Mouse (Mus musculus) forebrain, embryonic 12.5 days (tissue): ENCODE results near the gene Lrrc8b. TPM values are rescaled to one million over a fixed set of nuclear protein-coding genes. Genes with fewer than 3 reads are reported as not detected.

Experiments
- ATAC-seq: fragments of 200-750 bp; cut with Nextera tagmentation; 2 replicates; pipeline ENCODE4 v1.8.0; 2017; ENCODE audit warnings: moderate TSS enrichment; ENCODE audit not compliant: low FRiP score
- H3K27ac ChIP-seq: fragments of 300-500 bp; sonication (generic); 2 replicates; pipeline ENCODE4 v1.5.1; 2016; ENCODE audit warnings: mild to moderate bottlenecking
- H3K27me3 ChIP-seq: fragments of 300-500 bp; sonication (generic); 2 replicates; pipeline ENCODE4 v1.6.1; 2016; ENCODE audit warnings: mild to moderate bottlenecking
- H3K36me3 ChIP-seq: fragments of 300-500 bp; sonication (generic); replicated peaks from 2 replicates; pipeline ENCODE4 v1.6.1; 2016; ENCODE audit warnings: mild to moderate bottlenecking
- H3K4me1 ChIP-seq: fragments of 300-500 bp; sonication (generic); 2 replicates; pipeline ENCODE4 v1.6.1; 2016
- H3K4me2 ChIP-seq: fragments of 300-500 bp; sonication (generic); 2 replicates; pipeline ENCODE4 v1.6.1; 2016; ENCODE audit warnings: mild to moderate bottlenecking, moderate library complexity
- H3K4me3 ChIP-seq: fragments of 300-500 bp; sonication (generic); replicated peaks from 2 replicates; pipeline ENCODE4 v1.5.1; 2016; ENCODE audit warnings: mild to moderate bottlenecking
- H3K9ac ChIP-seq: fragments of 300-500 bp; sonication (generic); 2 replicates; pipeline ENCODE4 v1.6.1; 2016; ENCODE audit warnings: mild to moderate bottlenecking
- H3K9me3 ChIP-seq: fragments of 300-500 bp; sonication (generic); 2 replicates; pipeline ENCODE4 v1.6.1; 2016
- WGBS: fragments of 180-500 bp; shearing (Covaris S2); methylation state at CpG from one replicate; pipeline ENCODE4 v1.1.7; 2016; 5-methylcytosine and 5-hydroxymethylcytosine counted together
- polyA plus RNA-seq: library from polyadenylated mRNA; unstranded; fragments of >200 nt; fragmentation: Nextera tagmentation; extraction: Ambion mirVana; gene quantifications from 2 replicates; pipeline ENCODE4 v1.2.1, GENCODE M21; 2016

Lrrc8b gene
- polyA plus RNA-seq, 1 experiment from 2014 or later = 11.9 TPM

DNA sequence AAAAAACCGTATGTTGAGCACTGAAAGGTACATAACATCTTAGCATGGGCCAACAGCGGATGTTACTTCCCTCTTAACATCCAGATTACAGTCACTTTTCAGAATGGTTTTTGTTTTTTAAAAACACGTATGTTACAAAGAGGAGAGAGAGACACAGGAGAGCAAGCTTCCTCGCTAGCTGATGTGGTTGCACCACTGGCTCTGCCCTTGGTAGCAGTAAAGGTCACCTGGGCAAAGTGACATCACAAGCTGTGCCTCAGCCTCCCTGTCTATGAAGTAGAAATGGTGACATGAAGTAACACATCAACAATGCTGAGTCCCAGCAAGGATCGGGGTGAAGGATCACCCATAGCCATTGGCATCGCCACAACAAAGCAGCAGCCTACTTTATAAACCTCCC lies 93.2 kb downstream of the Lrrc8b start:
- no peak overlapping the region for H3K4me3 ChIP-seq
- H3K4me1 ChIP-seq = no peaks in the 10 kb centered on the region
- no peaks in the 10 kb centered on the region for H3K36me3 ChIP-seq
- no peaks in the 10 kb centered on the region for H3K9me3 ChIP-seq
- no peak for ATAC-seq
- H3K27me3 ChIP-seq = no peaks in the 10 kb centered on the region
- 93% methylated on average over 6 of the region's 6 CpGs for WGBS
- no peak overlapping the region for H3K27ac ChIP-seq
- H3K9ac ChIP-seq = no peak overlapping the region
- no peak overlapping the region for H3K4me2 ChIP-seq

DNA sequence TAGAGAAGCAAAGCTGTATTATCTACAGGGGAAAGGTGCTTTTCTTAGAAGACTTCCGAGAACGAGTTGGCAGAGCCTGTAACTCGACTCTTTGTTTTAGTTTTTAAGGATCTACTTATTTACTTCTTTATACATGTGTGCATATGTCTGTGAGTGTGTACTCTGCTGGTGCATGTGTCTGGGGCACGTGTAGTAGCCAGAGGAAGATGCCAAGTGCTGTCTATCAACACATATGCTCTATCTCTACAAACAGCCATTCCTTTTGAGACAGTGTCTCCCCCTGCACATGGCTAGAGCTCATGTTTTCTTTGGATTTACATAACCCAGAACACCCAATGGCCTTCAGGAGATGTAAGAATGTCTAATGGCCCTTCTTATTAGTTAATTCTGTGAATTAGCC lies 96.7 kb downstream of the Lrrc8b start:
- 68% methylated on average over 4 of the region's 4 CpGs for WGBS
- H3K4me1 ChIP-seq = no peaks in the 10 kb centered on the region
- no peaks in the 10 kb centered on the region for H3K9me3 ChIP-seq
- no peak overlapping the region for H3K9ac ChIP-seq
- no peak overlapping the region for H3K4me2 ChIP-seq
- no peak for ATAC-seq
- peaks cover 10% of the 10 kb centered on the region for H3K27me3 ChIP-seq
- H3K4me3 ChIP-seq = no peak overlapping the region
- H3K36me3 ChIP-seq = no peaks in the 10 kb centered on the region
- H3K27ac ChIP-seq = no peak overlapping the region

DNA sequence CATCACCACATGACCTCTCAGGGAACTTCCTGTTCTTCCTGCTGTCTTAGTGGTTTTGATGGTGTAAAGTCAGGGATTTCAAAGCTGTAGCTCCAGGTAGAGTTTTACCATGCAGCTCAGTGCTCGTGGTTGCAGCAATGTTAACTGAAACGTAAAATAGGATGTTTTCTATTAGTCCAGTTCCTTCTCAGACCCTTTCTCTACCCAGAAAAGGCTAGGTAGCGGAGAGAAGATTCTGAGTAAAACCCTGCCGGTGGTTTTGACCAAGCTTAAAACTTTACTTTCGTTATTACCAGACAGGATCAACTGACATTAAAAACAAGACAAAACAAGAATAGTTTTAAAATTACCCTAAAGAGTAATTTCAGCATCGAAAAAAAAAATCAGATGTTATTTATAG lies 100.0 kb downstream of the Lrrc8b start:
- Histone ChIP-seq H3K4me1 (peaks cover 16% of the 10 kb centered on the region), H3K4me3 (no peak overlapping the region), H3K4me2 (no peak overlapping the region), H3K27ac (no peak overlapping the region), H3K9me3 (no peaks in the 10 kb centered on the region), H3K27me3 (peaks cover 16% of the 10 kb centered on the region), H3K36me3 (no peaks in the 10 kb centered on the region), H3K9ac (no peak overlapping the region)
- no peak for ATAC-seq
- 71% methylated on average over 6 of the region's 6 CpGs for WGBS

DNA sequence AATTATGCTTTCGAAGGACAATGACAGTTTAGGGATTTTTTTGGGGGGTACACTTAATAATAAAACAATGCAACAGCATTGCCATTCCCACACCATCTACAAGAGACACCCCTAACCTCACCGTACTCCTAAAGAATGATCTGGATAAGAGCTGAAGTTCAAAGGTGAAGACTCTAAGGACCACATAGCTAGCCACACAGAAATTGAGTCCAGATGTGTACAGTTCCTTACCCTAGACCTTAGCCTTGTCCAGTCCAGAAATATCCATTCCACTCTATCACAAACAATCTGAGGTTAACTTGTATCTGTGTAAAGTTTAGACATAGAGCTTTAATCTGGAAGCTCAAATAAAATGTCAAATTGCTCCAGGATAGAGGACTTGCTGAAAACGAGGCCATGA lies 100.7 kb downstream of the Lrrc8b start:
- no peak for ATAC-seq
- no peak overlapping the region for H3K4me3 ChIP-seq
- no peak overlapping the region for H3K9ac ChIP-seq
- peaks cover 16% of the 10 kb centered on the region for H3K27me3 ChIP-seq
- no peak overlapping the region for H3K27ac ChIP-seq
- WGBS = 77% methylated on average over 3 of the region's 3 CpGs
- H3K4me2 ChIP-seq = no peak overlapping the region
- H3K9me3 ChIP-seq = no peaks in the 10 kb centered on the region
- peaks cover 23% of the 10 kb centered on the region for H3K4me1 ChIP-seq
- H3K36me3 ChIP-seq = no peaks in the 10 kb centered on the region

DNA sequence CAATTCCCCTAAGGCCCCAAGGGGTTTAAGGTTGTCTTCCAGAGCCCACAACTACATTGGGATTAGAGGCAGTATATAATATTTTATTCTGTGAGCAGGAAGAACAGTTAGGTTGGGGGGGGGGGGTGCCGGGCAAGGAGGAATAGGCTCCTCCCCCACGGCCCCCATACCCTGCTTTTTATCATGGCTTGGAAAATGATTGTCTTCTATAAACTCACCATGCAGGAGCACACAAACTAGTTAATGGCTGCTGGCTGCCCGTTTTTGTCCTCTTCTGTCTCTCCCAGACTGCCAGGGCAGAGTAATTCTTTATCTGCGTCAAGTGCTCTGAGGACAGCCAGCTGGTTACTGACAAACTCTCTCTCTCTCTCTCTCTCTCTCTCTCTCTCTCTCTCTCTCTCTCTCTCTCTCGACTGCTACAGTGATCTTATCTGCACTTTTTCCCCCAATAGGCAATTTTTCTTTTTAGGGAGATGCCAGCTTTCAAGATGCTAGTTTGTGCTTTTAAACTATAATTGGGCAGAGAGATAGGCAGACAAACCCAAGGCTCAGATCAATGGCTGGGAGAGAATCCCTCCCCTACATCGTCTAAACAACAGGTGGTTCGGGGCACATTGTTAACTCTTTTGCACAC lies 102.5 kb downstream of the Lrrc8b start:
- ATAC-seq = no peak
- H3K9ac ChIP-seq = peak overlapping the region; percentile 80
- 13% methylated on average over 7 of the region's 7 CpGs for WGBS

DNA sequence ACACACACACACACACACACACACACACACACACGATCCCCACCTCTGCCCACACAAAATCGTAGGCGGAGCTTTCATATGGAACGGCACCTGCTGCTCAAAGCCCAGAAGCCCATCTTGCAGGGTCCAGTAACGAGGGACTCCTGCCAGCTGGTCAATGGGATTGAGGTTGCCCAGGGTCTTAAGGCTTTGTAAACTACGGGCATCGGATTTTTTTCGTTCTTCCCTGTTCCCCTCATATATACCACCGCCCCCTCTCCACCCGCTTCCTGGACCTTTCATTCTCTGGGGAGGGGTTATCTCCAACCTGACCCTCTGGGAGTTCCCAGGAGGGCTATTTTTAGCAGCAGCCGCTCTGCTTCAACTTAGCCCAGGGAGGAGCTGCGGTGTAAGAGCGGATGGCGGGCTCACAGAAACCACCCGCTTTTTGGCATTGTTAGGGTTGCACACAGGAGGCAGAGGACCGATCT lies 103.1 kb downstream of the Lrrc8b start:
- peak; percentile 75 for ATAC-seq
- Histone ChIP-seq H3K4me1 (peaks cover 23% of the 10 kb centered on the region), H3K27ac (peak overlapping the region; percentile 84), H3K36me3 (no peaks in the 10 kb centered on the region), H3K4me3 (peak overlapping the region; percentile 72), H3K9ac (peak overlapping the region; percentile 80), H3K4me2 (peak overlapping the region; percentile 85), H3K9me3 (no peaks in the 10 kb centered on the region), H3K27me3 (peaks cover 16% of the 10 kb centered on the region)
- under 1% methylated on average over 16 of the region's 16 CpGs for WGBS

More for the DNA sequence above, 102.5 kb downstream of the Lrrc8b start:
- Histone ChIP-seq H3K4me1 (peaks cover 23% of the 10 kb centered on the region), H3K27ac (no peak overlapping the region), H3K9me3 (no peaks in the 10 kb centered on the region), H3K4me3 (peak overlapping the region; percentile 72), H3K36me3 (no peaks in the 10 kb centered on the region), H3K4me2 (peak overlapping the region; percentile 85), H3K27me3 (peaks cover 16% of the 10 kb centered on the region)

DNA sequence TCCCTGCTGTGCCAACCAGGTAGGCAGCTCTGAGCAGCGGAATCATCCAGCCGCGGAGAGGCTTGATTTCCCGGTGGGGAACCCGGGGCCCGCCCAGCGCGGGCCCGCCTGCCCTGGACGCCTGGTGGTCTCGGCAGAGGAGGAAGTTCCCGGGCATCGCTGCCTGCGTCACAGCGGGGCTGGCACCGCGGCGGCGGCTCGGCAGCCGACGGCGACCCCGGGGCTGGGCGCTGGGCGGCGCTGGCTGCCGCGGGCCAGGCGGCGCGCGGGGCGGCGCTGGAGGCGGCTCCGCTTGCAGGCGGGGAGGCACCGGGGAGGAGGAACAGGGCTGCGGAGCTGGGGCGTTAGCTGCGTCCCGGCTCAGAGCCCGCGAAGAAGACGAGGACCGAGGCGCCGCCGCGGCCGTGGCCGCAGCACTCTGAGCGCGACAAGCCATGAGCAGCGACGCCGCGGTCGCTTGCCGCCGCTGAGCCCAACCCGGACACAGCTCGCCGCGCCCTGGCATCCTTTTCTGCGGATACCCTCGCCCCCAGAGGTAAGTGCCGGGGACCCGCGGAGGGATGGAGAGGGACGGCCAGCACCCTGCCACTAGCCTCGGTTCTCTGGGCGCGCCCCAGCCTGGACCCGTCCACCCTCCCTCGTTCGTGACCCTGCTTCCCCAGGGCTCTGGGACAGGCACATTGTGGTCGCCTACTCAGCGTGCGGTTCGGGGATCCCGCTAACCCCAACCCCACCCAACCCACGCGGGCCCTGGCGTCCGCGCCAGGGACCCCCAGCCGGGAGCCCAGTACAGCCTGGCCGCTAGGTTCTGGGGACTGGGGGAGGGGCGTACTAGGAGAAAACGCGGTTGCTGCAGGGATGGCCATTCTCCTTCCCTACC lies 103.8 kb downstream of the Lrrc8b start, which contains the start of gene Lrrc8c:
TSS of gene Lrrc8c (plus strand) at position 293 of the 880 bp plus-strand sequence.
- peaks cover 16% of the 10 kb centered on the region for H3K27me3 ChIP-seq
- peak within 1 kb of the TSS; percentile 85 for H3K4me2 ChIP-seq
- peak; percentile 94 for ATAC-seq
- no peaks in the 10 kb centered on the region for H3K9me3 ChIP-seq
- peaks cover 23% of the 10 kb centered on the region for H3K4me1 ChIP-seq
- H3K36me3 ChIP-seq = no peaks in the 10 kb centered on the region
- H3K9ac ChIP-seq = peak within 1 kb of the TSS; percentile 80
- H3K4me3 ChIP-seq = peak within 1 kb of the TSS; percentile 72
- under 1% methylated on average over 80 of the region's 93 CpGs for WGBS
- H3K27ac ChIP-seq = peak within 1 kb of the TSS; percentile 84

DNA sequence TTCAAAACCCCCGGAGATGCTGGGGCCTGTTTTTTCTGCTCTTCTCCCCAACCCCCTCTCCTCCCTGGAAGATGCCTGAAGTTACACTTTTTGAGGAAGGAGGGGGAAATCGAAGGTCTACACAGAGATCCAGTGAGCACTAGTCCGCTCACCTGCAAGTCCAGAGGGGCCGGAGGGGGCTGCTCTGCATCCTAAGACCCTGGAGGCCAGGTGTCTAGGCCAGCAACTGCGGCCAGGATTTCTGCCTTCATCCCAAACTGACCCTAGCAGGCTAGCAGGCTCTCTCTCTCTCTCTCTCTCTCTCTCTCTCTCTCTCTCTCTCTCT lies 104.4 kb downstream of the Lrrc8b start:
- Histone ChIP-seq H3K27me3 (peaks cover 14% of the 10 kb centered on the region), H3K9me3 (no peaks in the 10 kb centered on the region), H3K4me2 (peak overlapping the region; percentile 85), H3K27ac (peak overlapping the region; percentile 84), H3K4me1 (peaks cover 23% of the 10 kb centered on the region), H3K4me3 (peak overlapping the region; percentile 72), H3K36me3 (no peaks in the 10 kb centered on the region), H3K9ac (peak overlapping the region; percentile 80)
- 0% methylated on average over 5 of the region's 5 CpGs for WGBS
- ATAC-seq = 0 out of 2 replicates have a peak, but pooled peaks have one; percentile 0

DNA sequence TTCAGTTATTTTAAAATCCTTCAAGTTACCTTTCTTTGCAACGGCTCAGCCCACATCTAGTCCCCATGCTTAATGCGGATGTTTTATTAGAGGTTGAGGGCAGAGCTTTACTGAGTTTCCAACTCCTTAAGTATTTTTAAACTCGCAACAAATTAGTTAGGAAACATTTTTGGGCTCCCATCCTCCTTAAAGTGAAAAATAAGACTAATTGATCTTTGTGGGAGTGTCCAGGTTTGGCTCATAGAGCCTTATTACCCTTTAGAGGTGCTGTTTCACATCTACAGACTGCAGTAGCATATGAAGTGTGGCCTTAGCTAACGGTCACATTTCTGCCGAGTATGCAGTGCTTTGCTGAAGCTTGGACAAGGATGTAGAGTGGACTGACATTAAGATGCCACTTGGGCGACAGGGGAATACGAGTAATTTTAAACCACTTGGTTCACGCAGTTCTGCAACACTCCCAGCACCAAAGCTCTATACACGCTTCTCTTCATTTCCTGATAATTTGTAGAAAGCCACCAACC lies 104.9 kb downstream of the Lrrc8b start:
- peaks cover 11% of the 10 kb centered on the region for H3K27me3 ChIP-seq
- H3K4me3 ChIP-seq = peak overlapping the region; percentile 72
- peak overlapping the region; percentile 80 for H3K9ac ChIP-seq
- H3K27ac ChIP-seq = no peak overlapping the region
- 55% methylated on average over 9 of the region's 9 CpGs for WGBS
- no peaks in the 10 kb centered on the region for H3K9me3 ChIP-seq
- peak overlapping the region; percentile 85 for H3K4me2 ChIP-seq
- no peaks in the 10 kb centered on the region for H3K36me3 ChIP-seq
- ATAC-seq = no peak
- peaks cover 23% of the 10 kb centered on the region for H3K4me1 ChIP-seq

DNA sequence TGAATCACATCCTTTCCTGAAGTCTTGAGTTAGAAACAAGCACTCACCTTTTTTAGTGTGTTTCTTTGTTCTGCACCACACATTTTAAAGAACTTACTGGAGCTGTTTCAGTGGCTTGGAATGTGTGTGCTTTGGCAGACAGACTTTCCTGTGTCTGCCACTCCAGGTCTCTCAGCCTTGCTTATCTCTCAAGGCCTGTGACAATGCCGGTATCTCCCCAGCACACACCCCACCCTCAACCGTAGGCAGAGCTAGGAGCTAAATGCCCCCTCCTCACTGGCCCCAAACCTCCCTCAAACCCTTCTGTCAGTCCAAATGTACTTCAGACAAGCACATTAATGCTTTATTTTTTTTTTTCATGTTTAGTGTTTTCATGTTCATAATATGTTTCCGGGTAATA lies 107.9 kb downstream of the Lrrc8b start:
- H3K9ac ChIP-seq = no peak overlapping the region
- no peak overlapping the region for H3K27ac ChIP-seq
- peaks cover 20% of the 10 kb centered on the region for H3K4me1 ChIP-seq
- no peaks in the 10 kb centered on the region for H3K27me3 ChIP-seq
- no peak overlapping the region for H3K4me3 ChIP-seq
- WGBS = 84% methylated on average over 3 of the region's 3 CpGs
- H3K36me3 ChIP-seq = 0 out of 2 replicates have a peak, but pooled peaks cover 3% of the 10 kb centered on the region
- no peak overlapping the region for H3K4me2 ChIP-seq
- no peak for ATAC-seq
- H3K9me3 ChIP-seq = no peaks in the 10 kb centered on the region

DNA sequence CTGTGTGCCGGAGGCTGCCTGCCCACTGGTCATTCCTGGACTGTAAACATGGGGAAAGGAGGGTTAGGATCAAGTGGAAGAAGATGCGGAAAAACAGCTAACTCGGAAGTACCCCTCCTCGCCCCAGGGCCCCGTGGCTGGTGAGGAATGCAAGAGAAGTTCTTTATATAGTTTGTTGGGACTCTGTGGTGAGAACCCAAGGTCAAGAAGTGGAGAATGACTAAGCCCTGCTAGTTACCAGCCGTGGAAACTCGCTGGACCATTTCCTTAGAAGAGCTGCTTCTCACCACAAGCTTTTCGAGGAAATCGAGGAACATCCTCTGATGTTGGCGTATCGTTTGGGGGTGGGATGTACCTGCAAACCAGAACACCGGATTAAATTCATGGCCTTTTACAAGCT lies 109.4 kb downstream of the Lrrc8b start:
- H3K4me3 ChIP-seq = no peak overlapping the region
- H3K9me3 ChIP-seq = no peaks in the 10 kb centered on the region
- H3K27ac ChIP-seq = no peak overlapping the region
- ATAC-seq = no peak
- H3K36me3 ChIP-seq = 0 out of 2 replicates have a peak, but pooled peaks cover 3% of the 10 kb centered on the region
- no peak overlapping the region for H3K9ac ChIP-seq
- peaks cover 18% of the 10 kb centered on the region for H3K4me1 ChIP-seq
- 96% methylated on average over 12 of the region's 12 CpGs for WGBS
- H3K4me2 ChIP-seq = no peak overlapping the region
- no peaks in the 10 kb centered on the region for H3K27me3 ChIP-seq

DNA sequence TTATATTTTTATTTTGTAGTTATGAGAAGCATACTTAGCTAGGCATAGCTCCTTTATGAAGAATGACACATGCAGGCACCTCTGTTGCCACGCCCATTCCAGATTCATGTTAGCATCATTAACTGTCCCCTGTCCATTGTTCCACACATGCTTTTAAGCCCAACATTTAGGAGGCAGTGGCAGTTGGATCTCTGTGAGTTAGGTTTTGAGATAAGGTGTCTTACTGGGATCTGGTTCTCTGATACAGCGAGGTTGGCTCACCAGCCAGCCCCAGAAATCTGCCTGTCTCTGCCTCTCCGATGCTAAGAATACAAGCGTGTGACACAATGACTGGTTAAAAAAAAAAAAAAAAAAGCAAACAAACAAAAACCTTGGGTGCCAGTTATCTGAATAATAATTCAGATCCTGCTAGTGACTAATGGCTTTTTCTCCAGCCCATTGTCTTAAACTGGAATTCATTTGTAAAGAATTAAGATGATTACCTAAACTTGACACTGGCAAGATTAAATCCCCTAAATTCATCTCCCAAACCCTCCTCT lies 110.6 kb downstream of the Lrrc8b start:
- 91% methylated on average over 4 of the region's 4 CpGs for WGBS
- Histone ChIP-seq H3K4me3 (no peak overlapping the region), H3K4me1 (peaks cover 8% of the 10 kb centered on the region)

More for the DNA sequence above, 110.6 kb downstream of the Lrrc8b start:
- Histone ChIP-seq H3K36me3 (0 out of 2 replicates have a peak, but pooled peaks cover 3% of the 10 kb centered on the region), H3K27ac (no peak overlapping the region), H3K9me3 (no peaks in the 10 kb centered on the region), H3K9ac (no peak overlapping the region), H3K4me2 (no peak overlapping the region), H3K27me3 (no peaks in the 10 kb centered on the region)
- ATAC-seq = no peak
